Mouse (Mus musculus): ENCODE measurements at regions not wholly inside any gene's neighbourhood (a gene's known extent, or its start where the extent isn't known, plus 50 kb on each side); places are given as distances from the start of the nearest gene placed in this dataset.

DNA sequence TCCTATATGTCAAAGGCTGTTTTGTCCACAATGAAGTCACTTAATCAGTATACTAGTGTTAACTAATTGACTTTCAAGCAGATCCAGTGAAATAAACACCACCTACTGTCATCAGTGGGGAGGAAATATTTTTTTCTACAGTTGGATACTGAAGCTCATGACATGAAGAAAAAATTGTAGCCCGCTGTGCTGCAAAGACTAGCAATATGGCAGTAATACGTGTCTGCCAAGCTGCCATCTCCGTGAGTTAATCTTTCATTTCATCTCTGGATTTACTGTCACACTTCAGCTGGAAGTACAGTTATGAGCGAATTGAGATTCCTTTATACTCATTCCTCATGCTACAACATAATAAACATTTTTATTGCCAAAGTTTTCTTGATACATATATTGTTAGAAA, 1311.3 kb upstream of the Sel1l start:
- TF ChIP-seq CTCF (IDR thresholded peaks at IDR 0.05; ENCODE audit: low read depth) = no peak
- TF ChIP-seq EP300 (optimal IDR thresholded peaks at IDR 0.05) = no peak
